Comparison of ENCODE assay signal across 31 mouse cellular contexts in genomic region chr1:133753325-133753724, GRCm38 (mm10). TPM values are rescaled to one million over a fixed set of nuclear protein-coding genes. Genes with fewer than 3 reads are reported as not detected.
DNase-seq lines count a peak whose midpoint lies in the region; ATAC-seq and TF ChIP-seq lines count a peak whose summit lies in the region.
"Had no signal": no experiment of that assay in that cellular context is flagged by ENCODE, and none has a peak within 500 bp of the region (broad histone marks: within the 10 kb centered on the region; RNA-seq: fewer than 3 reads in every experiment).

No protein-coding gene starts in this region.

- H3K9ac ChIP-seq in liver, embryonic 14.5 days (replicated peaks), result peak overlapping the region; percentile 66
- no peak overlapping the region for H3K9ac ChIP-seq in midbrain, embryonic 15.5 days
- no peak overlapping the region for H3K9ac ChIP-seq in midbrain, embryonic 16.5 days (ENCODE audit: low read depth, low read length)
- H3K9ac ChIP-seq: embryonic facial prominence, embryonic 15.5 days; intestine, embryonic 15.5 days; neural tube, embryonic 13.5 days had no signal

- no peak for TF ChIP-seq EP300 in liver, embryonic 14.5 days (IDR thresholded peaks at IDR 0.05; ENCODE audit: low read depth)

- TF ChIP-seq CTCF in liver, embryonic 14.5 days (IDR thresholded peaks at IDR 0.05; ENCODE audit: low read depth), result no peak

- H3K36me3 ChIP-seq in erythroblast, embryonic 14.5 days (ENCODE audit: control insufficient read depth), result peaks cover 96% of the 10 kb centered on the region
- H3K36me3 ChIP-seq in liver, embryonic 14.5 days (replicated peaks; ENCODE audit: control insufficient read depth, insufficient read depth, low read depth), result peaks cover 63% of the 10 kb centered on the region
- no peaks in the 10 kb centered on the region for H3K36me3 ChIP-seq in midbrain, embryonic 15.5 days (replicated peaks)
- H3K36me3 ChIP-seq in midbrain, embryonic 16.5 days (ENCODE audit: control insufficient read depth, insufficient read depth, low read length), result no peaks in the 10 kb centered on the region
- H3K36me3 ChIP-seq: embryonic facial prominence, embryonic 10.5 days; embryonic facial prominence, embryonic 15.5 days; intestine, embryonic 15.5 days; neural tube, embryonic 13.5 days had no signal

- peak overlapping the region; percentile 97 for H3K27ac ChIP-seq in liver, embryonic 14.5 days
- no peak overlapping the region for H3K27ac ChIP-seq in midbrain, embryonic 15.5 days
- no peak overlapping the region for H3K27ac ChIP-seq in midbrain, embryonic 16.5 days (ENCODE audit: low read length)
- H3K27ac ChIP-seq: embryonic facial prominence, embryonic 10.5 days; embryonic facial prominence, embryonic 15.5 days; gastrocnemius, adult 2 months; heart, embryonic 13.5 days; hindbrain, postnatal 0 days; intestine, embryonic 15.5 days; kidney, postnatal 0 days; neural tube, embryonic 13.5 days had no signal

- no peaks in the 10 kb centered on the region for H3K9me3 ChIP-seq in erythroblast, embryonic 14.5 days (ENCODE audit: control insufficient read depth, low read length)
- no peaks in the 10 kb centered on the region for H3K9me3 ChIP-seq in liver, embryonic 14.5 days (ENCODE audit: control insufficient read depth, low read length)
- H3K9me3 ChIP-seq in midbrain, embryonic 15.5 days, result no peaks in the 10 kb centered on the region
- no peaks in the 10 kb centered on the region for H3K9me3 ChIP-seq in midbrain, embryonic 16.5 days (replicated peaks; ENCODE audit: control insufficient read depth, low read length, poor library complexity, severe bottlenecking)
- H3K9me3 ChIP-seq: embryonic facial prominence, embryonic 10.5 days; embryonic facial prominence, embryonic 15.5 days; heart, embryonic 13.5 days; intestine, embryonic 15.5 days; neural tube, embryonic 13.5 days had no signal

- DNase-seq in A20 (ENCODE audit: low read depth, low spot score), result peak; percentile 6
- peak; percentile 37 for DNase-seq in MEL-GATA-1-ER (ENCODE audit: extremely low read depth, low read depth)
- DNase-seq in liver, embryonic 14.5 days (ENCODE audit: low read depth in 3 of 3, low spot score in 3 of 3), result peak in 1 of 3 experiments; percentile 26
- DNase-seq in left cerebral cortex, postnatal 4 days, result no peak
- DNase-seq: adrenal gland, postnatal 25 days; cerebellum, adult 8-10 months; cerebellum, postnatal 25 days; gastrocnemius, adult 2 months; gastrocnemius, postnatal 36 days; heart, adult 18-20 months; heart, postnatal 14 days; kidney, adult 8-10 months; kidney, postnatal 4 days; layer of hippocampus, postnatal 36 days; lung, postnatal 36 days; thymus, adult 18-20 months; thymus, postnatal 25 days had no signal

- ATAC-seq in erythroblast, adult 5-6 weeks (replicated peaks; ENCODE audit: low FRiP score, poor library complexity, severe bottlenecking), result no peak
- ATAC-seq in liver, embryonic 14.5 days (ENCODE audit: insufficient read depth), result no peak
- ATAC-seq in midbrain, embryonic 15.5 days (replicated peaks), result no peak
- no peak for ATAC-seq in midbrain, embryonic 16.5 days
- ATAC-seq: forebrain, embryonic 14.5 days; hindbrain, postnatal 0 days; intestine, embryonic 15.5 days; Patski had no signal

- H3K4me1 ChIP-seq in erythroblast, embryonic 14.5 days (ENCODE audit: control insufficient read depth), result peaks cover 96% of the 10 kb centered on the region
- peaks cover 47 to 65% of the 10 kb centered on the region in 2 experiments for H3K4me1 ChIP-seq in liver, embryonic 14.5 days (replicated peaks; ENCODE audit: control insufficient read depth in 2 of 2, insufficient read depth in 2 of 2, low read length in 1 of 2)
- no peaks in the 10 kb centered on the region for H3K4me1 ChIP-seq in midbrain, embryonic 15.5 days
- H3K4me1 ChIP-seq in midbrain, embryonic 16.5 days (ENCODE audit: control insufficient read depth, insufficient read depth, low read length), result no peaks in the 10 kb centered on the region

- WGBS in liver, embryonic 14.5 days (ENCODE audit: insufficient replicate concordance), result 72% methylated on average over 8 of the region's 8 CpGs
- 82% methylated on average over 8 of the region's 8 CpGs for WGBS in midbrain, embryonic 15.5 days
- 87% methylated on average over 8 of the region's 8 CpGs for WGBS in midbrain, embryonic 16.5 days

- peak overlapping the region; percentile 45 for H3K4me3 ChIP-seq in erythroblast, embryonic 14.5 days (replicated peaks)
- H3K4me3 ChIP-seq in liver, embryonic 14.5 days (ENCODE audit: insufficient read depth in 1 of 2, low read depth in 2 of 2, low read length in 2 of 2), result peak overlapping the region in 1 of 2 experiments; percentile 41; a peak in 2 of 4 replicates
- no peak overlapping the region for H3K4me3 ChIP-seq in midbrain, embryonic 15.5 days
- H3K4me3 ChIP-seq in midbrain, embryonic 16.5 days (ENCODE audit: low read depth, low read length), result no peak overlapping the region
- H3K4me3 ChIP-seq: embryonic facial prominence, embryonic 10.5 days; embryonic facial prominence, embryonic 15.5 days; gastrocnemius, adult 2 months; heart, embryonic 13.5 days; intestine, embryonic 15.5 days; neural tube, embryonic 13.5 days had no signal

- intact Hi-C loops in left cerebral cortex, postnatal 4 days (cut with DNase I), result no loop called here

- H3K27me3 ChIP-seq in erythroblast, embryonic 14.5 days (ENCODE audit: control insufficient read depth), result no peaks in the 10 kb centered on the region
- no peaks in the 10 kb centered on the region for H3K27me3 ChIP-seq in liver, embryonic 14.5 days (ENCODE audit: control insufficient read depth, insufficient read depth, low read length)
- no peaks in the 10 kb centered on the region; the same call in 1 of the 2 replicates for H3K27me3 ChIP-seq in midbrain, embryonic 15.5 days (replicated peaks)
- no peaks in the 10 kb centered on the region for H3K27me3 ChIP-seq in midbrain, embryonic 16.5 days (ENCODE audit: control insufficient read depth, insufficient read depth, low read depth, low read length)
- H3K27me3 ChIP-seq: embryonic facial prominence, embryonic 15.5 days; heart, embryonic 13.5 days; intestine, embryonic 15.5 days; neural tube, embryonic 13.5 days; Patski had no signal

- peak overlapping the region; percentile 83 for H3K4me2 ChIP-seq in liver, embryonic 14.5 days (ENCODE audit: low read depth)
- no peak overlapping the region for H3K4me2 ChIP-seq in midbrain, embryonic 15.5 days
- no peak overlapping the region for H3K4me2 ChIP-seq in midbrain, embryonic 16.5 days (ENCODE audit: low read length)
- H3K4me2 ChIP-seq: embryonic facial prominence, embryonic 15.5 days; intestine, embryonic 15.5 days; midbrain, embryonic 11.5 days; neural tube, embryonic 13.5 days had no signal

RNA-seq across cellular contexts. Expression of gene Atp2b4, which starts 47.5 kb away (rescaled TPM):
- 6.4 and 7.7 TPM in 2 replicates for polyA plus RNA-seq in erythroblast, embryonic 14.5 days (2012)
- total RNA-seq in erythroblast, adult 5-6 weeks (2015; ENCODE audit: low replicate concordance), result 241 and 319 TPM in 2 replicates
- 404 and 444 TPM in 2 replicates for total RNA-seq in erythroblast, adult 5-6 weeks (2017; ENCODE audit: low replicate concordance)
- polyA plus RNA-seq in liver, embryonic 14.5 days (2012; rRNA removed), result 13.3 and 16.5 TPM in 2 replicates
- 33.1 and 37.7 TPM in 2 replicates for polyA plus RNA-seq in liver, embryonic 14.5 days (2014; fragmentation: Nextera tagmentation; extraction: Ambion mirVana)
- 11.3 and 11.6 TPM in 2 replicates for polyA plus RNA-seq in midbrain, embryonic 15.5 days (2015; fragmentation: Nextera tagmentation; extraction: Ambion mirVana)
- total RNA-seq in left cerebral cortex, postnatal 4 days (2021), result 100 to 1,000 TPM; 110 to 134 TPM
- polyA plus RNA-seq in midbrain, embryonic 16.5 days (2015; fragmentation: Nextera tagmentation; extraction: Ambion mirVana), result 11.8 and 13.4 TPM in 2 replicates
